Mouse (Mus musculus): ENCODE data around the gene Clasp2. TPM values are rescaled to one million over a fixed set of nuclear protein-coding genes. Genes with fewer than 3 reads are reported as not detected.

Clasp2 gene
- 6.6 TPM for polyA plus RNA-seq (2017; shearing (Covaris generic))

DNA sequence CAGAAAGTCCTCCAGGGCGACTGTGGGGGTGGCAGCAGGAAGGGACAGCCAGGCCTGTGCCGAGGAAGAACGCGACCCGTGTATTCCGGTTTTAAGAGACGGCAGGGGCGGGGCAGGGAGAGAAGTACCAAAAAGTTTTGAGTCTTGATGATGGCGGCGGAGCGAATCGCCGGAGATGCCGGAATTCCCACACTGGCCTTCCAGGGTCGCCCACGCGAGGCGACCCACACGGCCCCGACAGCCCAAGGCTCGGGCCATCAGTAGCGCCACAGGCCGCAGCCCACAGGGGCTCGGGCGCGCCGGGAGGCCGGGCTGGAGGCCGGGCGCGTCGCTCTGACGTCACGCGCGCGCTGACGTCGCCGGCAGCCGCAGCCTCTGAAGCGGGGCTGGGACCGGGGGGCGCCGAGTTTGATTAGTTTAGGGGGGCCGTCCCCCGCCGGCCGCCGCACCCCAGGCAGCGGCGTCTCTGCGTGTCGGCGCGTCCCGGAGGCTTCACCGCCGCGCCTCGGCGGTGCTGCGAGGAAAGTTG is at the start of gene Clasp2:
TSS of gene Clasp2 (plus strand) at position 366 of the 529 bp plus-strand sequence.

DNA sequence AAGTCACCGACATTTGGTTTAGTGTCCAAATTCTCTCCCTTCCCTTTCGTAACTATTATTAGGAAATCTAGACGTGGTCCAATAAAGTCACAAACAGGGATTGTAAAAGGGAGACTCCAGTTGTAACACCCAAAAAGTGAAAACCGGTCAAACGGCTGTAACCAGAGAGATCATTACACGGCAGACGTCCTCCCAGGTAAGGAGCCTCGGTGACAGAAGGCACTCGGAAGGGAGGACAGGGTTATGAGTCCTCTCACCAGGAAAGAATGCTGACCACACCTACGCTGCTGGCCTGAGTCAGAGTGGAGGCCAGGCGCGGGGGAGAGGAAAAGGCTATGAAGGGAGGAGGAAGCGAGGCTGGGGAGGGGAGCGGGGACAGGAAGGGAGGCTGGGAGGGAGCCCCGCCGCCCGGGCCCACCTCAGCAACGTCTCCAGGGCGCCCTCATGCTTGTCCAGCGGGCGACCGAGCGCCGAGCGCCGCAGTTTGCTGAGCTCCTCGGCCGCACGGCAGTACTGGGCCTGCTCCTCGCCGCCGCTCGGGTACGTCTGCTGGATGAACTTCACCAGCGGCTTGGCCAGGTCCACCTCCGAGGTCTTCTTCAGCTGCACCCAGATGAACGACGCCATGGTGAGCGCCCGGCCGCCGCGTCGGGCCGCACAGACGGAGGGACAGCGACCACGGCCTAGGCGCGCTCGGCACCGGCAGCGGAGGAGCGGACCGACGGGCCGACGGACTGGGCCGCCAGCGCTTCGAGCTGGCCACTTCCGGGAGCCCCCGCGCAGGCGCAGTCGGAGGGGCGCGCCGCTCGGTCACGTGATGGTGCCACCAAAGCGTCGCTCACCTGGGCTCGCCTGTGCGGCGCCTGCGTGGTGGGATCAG is 33.6 kb upstream of the Clasp2 start, which contains the start of gene Pdcd6ip:
TSS of gene Pdcd6ip (minus strand) at position 779 of the 880 bp plus-strand sequence.

DNA sequence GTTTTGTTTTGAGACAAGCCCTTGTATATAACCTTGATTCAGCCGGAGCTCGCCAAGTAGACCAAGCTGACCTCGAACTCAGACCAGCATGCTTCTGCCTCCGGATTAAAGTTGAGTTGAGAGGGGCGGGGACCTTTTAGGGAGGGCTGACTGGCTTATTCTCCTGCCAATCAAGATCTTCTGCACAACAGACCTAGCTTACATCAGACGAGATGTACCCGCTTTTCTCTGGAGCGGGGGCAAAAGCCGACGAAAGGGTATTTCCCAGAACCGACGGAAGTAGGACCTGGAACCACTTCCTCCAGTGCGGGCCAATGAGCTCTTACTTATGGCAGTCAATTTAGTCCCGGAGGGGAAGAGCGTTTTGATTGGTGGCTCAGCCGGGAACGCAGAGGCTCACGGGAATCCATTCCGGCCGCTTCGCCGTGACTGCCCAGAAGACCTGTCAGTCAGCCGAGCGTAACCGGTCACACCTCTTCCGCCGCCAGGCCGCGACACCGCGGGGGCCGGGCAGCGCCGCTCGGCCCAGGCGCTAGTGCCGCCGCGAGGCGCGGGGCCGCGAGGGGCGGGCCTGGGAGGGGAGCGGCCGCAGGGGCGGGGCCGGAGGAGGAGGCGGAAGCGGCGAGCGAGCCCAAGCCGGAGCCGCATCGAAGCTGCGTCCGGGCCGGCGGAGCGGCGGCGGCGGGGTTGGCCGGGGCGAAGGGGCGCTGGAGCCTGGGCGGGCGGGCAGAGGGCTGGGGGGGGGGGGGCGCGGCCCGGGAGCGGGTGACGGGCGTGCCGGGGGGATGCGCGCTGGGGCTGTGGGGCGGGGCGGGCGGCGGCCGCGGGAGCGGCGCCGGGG is 189.5 kb downstream of the Clasp2 start, which contains the start of gene Ubp1:
TSS of gene Ubp1 (plus strand) at position 401 of the 841 bp plus-strand sequence.

Other genes with a start within 250 kb of the Clasp2 start
- gene Pdcd6ip, start 33.2 kb upstream of the Clasp2 start, polyA plus RNA-seq (2017; shearing (Covaris generic)), result 40.0 TPM
- gene Ubp1, start 189.5 kb downstream of the Clasp2 start, polyA plus RNA-seq (2017; shearing (Covaris generic)), result 12.0 TPM

All from CD4-positive, CD25-positive, alpha-beta regulatory T cell, adult 9 weeks (primary cell).